Mouse (Mus musculus) midbrain, embryonic 11.5 days (tissue): ENCODE measurements around the gene Zbtb20. TPM values are rescaled to one million over a fixed set of nuclear protein-coding genes. Genes with fewer than 3 reads are reported as not detected.
A peak's percentile ranks its signal among the peaks of the same experiment; 100 is the strongest.

Source experiments
- ATAC-seq: fragments of 200-750 bp; cut with Nextera tagmentation; 2 replicates; pipeline ENCODE4 v1.8.0; 2017; ENCODE audit warnings: moderate TSS enrichment, moderate library complexity; ENCODE audit not compliant: low FRiP score
- DNase-seq: peaks from one replicate; pipeline ENCODE4 v3.0.0; 2015; ENCODE audit warnings: low spot score; ENCODE audit errors: missing footprints
- H3K27ac ChIP-seq: fragments of 300-500 bp; sonication (generic); 2 replicates; pipeline ENCODE4 v1.5.1; 2014; ENCODE audit warnings: low read depth, low read length
- H3K27me3 ChIP-seq: fragments of 300-500 bp; sonication (generic); 2 replicates; pipeline ENCODE4 v1.6.1; 2014; ENCODE audit warnings: mild to moderate bottlenecking, low read length, moderate library complexity, mixed read lengths; ENCODE audit not compliant: control insufficient read depth, insufficient read depth
- H3K36me3 ChIP-seq: fragments of 300-500 bp; sonication (generic); 2 replicates; pipeline ENCODE4 v1.6.1; 2014; ENCODE audit warnings: mild to moderate bottlenecking, low read length, moderate library complexity, mixed read lengths; ENCODE audit not compliant: control insufficient read depth, insufficient read depth
- H3K4me1 ChIP-seq: fragments of 300-500 bp; sonication (generic); 2 replicates; pipeline ENCODE4 v1.6.1; 2014; ENCODE audit warnings: low read length; ENCODE audit not compliant: control insufficient read depth, insufficient read depth
- H3K4me2 ChIP-seq: fragments of 300-500 bp; sonication (generic); 2 replicates; pipeline ENCODE4 v1.6.1; 2014; ENCODE audit warnings: mild to moderate bottlenecking, moderate library complexity
- H3K4me3 ChIP-seq: fragments of 300-500 bp; sonication (generic); 2 replicates; pipeline ENCODE4 v1.5.1; 2014; ENCODE audit warnings: low read depth, low read length
- H3K9ac ChIP-seq: fragments of 300-500 bp; sonication (generic); 2 replicates; pipeline ENCODE4 v1.6.1; 2014; ENCODE audit warnings: low read length
- H3K9me3 ChIP-seq: fragments of 300-500 bp; sonication (generic); 2 replicates; pipeline ENCODE4 v1.6.1; 2016; ENCODE audit warnings: low read length; ENCODE audit not compliant: control insufficient read depth
- WGBS: fragments of 180-500 bp; shearing (Covaris S2); extraction: QIAGEN DNeasy Blood & Tissue Kit; methylation state at CpG from one replicate; pipeline ENCODE4 v1.1.7; 2014; 5-methylcytosine and 5-hydroxymethylcytosine counted together
- polyA plus RNA-seq: library from polyadenylated mRNA; unstranded; fragments of >200 nt; fragmentation: Nextera tagmentation; extraction: Ambion mirVana; gene quantifications from 2 replicates; pipeline ENCODE4 v1.2.1, GENCODE M21; 2014

Gene Zbtb20
- polyA plus RNA-seq, 1 experiment from 2014 or later = 45.6 TPM

DNA sequence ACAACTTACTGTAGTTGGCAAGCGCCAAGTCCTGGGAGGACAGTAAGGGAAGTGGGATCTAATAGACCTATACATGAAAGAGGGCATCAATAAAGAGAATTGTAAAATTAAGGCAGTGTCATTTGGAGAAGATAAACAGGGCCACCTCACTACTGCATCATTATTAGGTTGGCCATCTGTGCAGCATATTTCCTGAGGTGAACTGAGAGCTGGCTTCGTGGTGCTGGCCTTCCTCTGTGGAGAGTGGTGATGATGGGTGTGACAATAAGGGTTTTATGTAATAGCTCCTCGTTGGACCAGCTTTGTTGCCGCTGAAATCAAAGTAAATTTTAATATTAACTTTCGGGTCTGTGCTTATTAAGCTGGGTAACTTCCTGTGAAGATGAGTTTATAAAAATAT lies 223.0 kb downstream of the Zbtb20 start:
- WGBS = 85% methylated on average over 5 of the region's 5 CpGs
- ATAC-seq (no peak), DNase-seq (no peak)
- Histone ChIP-seq H3K27ac (no peak overlapping the region), H3K9ac (no peak overlapping the region), H3K27me3 (no peaks in the 10 kb centered on the region), H3K4me3 (no peak overlapping the region), H3K4me1 (no peaks in the 10 kb centered on the region), H3K36me3 (no peaks in the 10 kb centered on the region), H3K4me2 (no peak overlapping the region), H3K9me3 (no peaks in the 10 kb centered on the region)

DNA sequence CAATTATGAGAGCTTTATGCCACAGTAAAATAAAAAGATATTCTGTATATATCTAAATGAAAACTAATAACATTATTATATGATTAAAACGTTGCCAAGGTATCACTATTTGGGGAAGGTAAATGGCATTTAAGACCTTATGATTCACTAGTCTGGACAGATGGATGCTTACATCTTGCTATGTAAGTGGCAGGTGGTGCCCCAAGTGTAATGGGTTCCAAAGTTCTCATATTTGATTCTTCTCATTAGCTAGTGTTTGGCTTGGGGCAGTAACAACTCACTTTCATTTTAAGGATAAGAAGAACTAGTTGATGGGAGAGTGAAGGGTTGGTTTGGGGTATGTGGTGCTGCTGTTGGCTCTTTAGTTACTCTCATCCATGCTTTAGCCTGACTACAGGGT lies 235.6 kb downstream of the Zbtb20 start:
- Histone ChIP-seq H3K4me3 (no peak overlapping the region), H3K4me2 (no peak overlapping the region), H3K9ac (no peak overlapping the region), H3K27ac (no peak overlapping the region), H3K9me3 (no peaks in the 10 kb centered on the region), H3K27me3 (no peaks in the 10 kb centered on the region), H3K4me1 (no peaks in the 10 kb centered on the region), H3K36me3 (no peaks in the 10 kb centered on the region)
- no peak for ATAC-seq
- 74% methylated on average over 1 of the region's 1 CpGs for WGBS
- DNase-seq = peak; percentile 8

DNA sequence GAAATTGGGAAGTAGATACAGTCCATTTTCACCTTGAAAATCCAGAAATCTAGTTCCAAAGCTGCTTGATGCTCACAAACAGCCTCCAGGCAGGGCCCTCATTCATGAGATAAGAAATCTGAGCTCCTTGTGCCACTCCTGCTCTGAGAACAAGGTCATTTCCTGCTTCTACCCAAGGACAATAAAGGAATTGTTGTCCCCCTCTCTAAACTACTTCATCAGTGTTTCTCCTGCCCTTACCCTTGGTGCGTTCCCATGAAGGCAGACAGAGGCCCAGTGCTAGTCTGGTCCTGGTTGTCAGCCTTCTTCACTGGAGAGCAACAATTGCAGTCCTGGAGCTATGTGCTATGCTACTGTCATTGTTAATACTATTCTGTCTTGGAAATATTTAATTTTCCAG lies 238.3 kb downstream of the Zbtb20 start:
- H3K36me3 ChIP-seq = no peaks in the 10 kb centered on the region
- no peaks in the 10 kb centered on the region for H3K9me3 ChIP-seq
- H3K9ac ChIP-seq = no peak overlapping the region
- H3K4me3 ChIP-seq = no peak overlapping the region
- no peak for ATAC-seq
- H3K4me1 ChIP-seq = no peaks in the 10 kb centered on the region
- no peaks in the 10 kb centered on the region for H3K27me3 ChIP-seq
- WGBS = 62% methylated on average over 1 of the region's 1 CpGs
- H3K4me2 ChIP-seq = no peak overlapping the region
- no peak overlapping the region for H3K27ac ChIP-seq
- peak; percentile 66 for DNase-seq

DNA sequence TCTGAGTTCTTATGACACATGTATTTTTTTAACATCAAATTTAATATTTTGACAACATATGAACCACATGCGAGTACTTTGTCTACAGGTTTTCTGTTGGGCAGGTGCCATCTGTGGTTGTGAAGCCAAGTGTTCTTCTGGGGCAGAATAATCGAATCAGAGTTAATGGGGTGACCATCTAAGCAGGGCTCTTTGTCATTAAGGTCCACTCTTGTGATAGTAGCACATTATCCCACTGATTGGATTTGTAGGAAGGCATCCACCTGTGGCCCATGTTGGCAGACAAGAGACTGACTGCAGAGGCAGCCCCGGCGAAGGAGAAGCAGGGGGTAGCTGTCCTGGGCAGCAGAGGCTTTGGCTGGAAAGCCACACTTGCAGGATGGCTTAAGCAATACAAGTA lies 254.3 kb downstream of the Zbtb20 start:
- Histone ChIP-seq H3K4me1 (no peaks in the 10 kb centered on the region), H3K27ac (no peak overlapping the region), H3K9me3 (no peaks in the 10 kb centered on the region), H3K4me2 (no peak overlapping the region), H3K9ac (no peak overlapping the region), H3K4me3 (no peak overlapping the region), H3K36me3 (no peaks in the 10 kb centered on the region), H3K27me3 (no peaks in the 10 kb centered on the region)
- WGBS = 84% methylated on average over 4 of the region's 4 CpGs
- ATAC-seq (no peak), DNase-seq (peak; percentile 80)

DNA sequence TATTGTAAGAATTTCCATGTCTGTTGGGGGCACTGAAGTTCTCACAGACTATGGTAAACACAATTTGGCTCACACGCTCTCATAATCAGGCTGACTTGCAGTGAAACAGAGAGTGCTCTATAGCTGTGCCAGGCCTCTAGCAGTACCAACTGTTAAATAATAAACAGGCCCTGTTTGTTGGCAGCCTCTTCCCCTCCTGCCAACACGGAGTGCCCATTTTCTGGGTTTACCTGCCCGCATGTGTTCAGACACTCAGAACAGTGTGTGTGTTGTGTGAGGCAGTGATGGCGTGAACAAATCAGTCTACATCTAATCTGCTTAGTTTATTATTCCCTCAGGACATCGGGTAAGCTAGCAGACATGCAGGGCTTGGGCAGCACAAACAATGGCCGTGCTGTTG lies 254.9 kb downstream of the Zbtb20 start:
- no peak overlapping the region for H3K4me2 ChIP-seq
- DNase-seq (no peak), ATAC-seq (no peak)
- no peaks in the 10 kb centered on the region for H3K27me3 ChIP-seq
- no peaks in the 10 kb centered on the region for H3K4me1 ChIP-seq
- 68% methylated on average over 6 of the region's 6 CpGs for WGBS
- no peak overlapping the region for H3K27ac ChIP-seq
- H3K9me3 ChIP-seq = no peaks in the 10 kb centered on the region
- H3K4me3 ChIP-seq = no peak overlapping the region
- H3K36me3 ChIP-seq = no peaks in the 10 kb centered on the region
- no peak overlapping the region for H3K9ac ChIP-seq

DNA sequence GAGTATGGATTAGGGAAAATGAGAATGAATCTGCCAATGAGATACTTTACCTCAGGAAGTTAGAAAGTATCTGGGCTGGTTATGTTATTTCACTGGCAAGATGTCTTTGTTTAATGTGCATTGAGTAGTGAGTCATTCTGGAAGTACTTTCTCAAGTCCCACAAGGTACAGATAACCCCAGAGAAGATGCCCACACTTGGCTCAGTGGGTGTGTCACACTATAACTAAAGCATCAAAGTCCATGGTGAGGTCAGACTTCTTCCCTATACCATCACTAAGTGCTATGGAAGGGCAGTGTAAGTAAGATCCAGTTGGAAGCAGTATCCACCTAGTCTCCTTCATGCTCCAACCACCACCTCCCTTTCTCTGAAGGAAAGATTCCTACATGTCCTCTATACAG lies 255.4 kb downstream of the Zbtb20 start:
- H3K27me3 ChIP-seq = no peaks in the 10 kb centered on the region
- H3K27ac ChIP-seq = no peak overlapping the region
- H3K9ac ChIP-seq = no peak overlapping the region
- H3K4me1 ChIP-seq = no peaks in the 10 kb centered on the region
- no peaks in the 10 kb centered on the region for H3K36me3 ChIP-seq
- H3K9me3 ChIP-seq = no peaks in the 10 kb centered on the region
- no peak overlapping the region for H3K4me3 ChIP-seq
- DNase-seq (peak; percentile 83), ATAC-seq (no peak)
- no peak overlapping the region for H3K4me2 ChIP-seq

DNA sequence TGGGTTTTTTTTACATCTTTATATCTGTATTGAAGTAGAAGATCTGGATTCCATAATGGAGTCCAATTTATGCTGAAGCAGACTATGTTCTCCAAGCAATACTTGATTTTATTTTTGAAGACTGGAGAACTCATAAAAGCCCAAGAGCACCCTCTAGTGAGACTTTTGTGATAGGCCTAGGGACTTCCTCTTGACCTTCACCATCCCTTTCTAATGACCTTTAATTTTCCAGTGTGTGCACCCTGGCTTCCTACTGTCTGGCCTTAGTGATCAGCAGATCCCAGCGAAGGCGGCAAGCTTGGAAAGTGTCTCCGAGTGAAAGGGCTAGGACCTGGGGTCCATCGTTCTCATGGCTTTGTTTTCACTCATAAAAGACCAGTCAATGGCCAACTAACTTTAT lies 292.8 kb downstream of the Zbtb20 start:
- DNase-seq = peak; percentile 85
- Histone ChIP-seq H3K4me2 (no peak overlapping the region), H3K4me3 (no peak overlapping the region), H3K9me3 (no peaks in the 10 kb centered on the region), H3K27me3 (no peaks in the 10 kb centered on the region), H3K9ac (no peak overlapping the region), H3K4me1 (peaks cover 3% of the 10 kb centered on the region; the same call in 1 of the 2 replicates), H3K27ac (no peak overlapping the region), H3K36me3 (no peaks in the 10 kb centered on the region)
- ATAC-seq = no peak
- WGBS = 61% methylated on average over 4 of the region's 4 CpGs

DNA sequence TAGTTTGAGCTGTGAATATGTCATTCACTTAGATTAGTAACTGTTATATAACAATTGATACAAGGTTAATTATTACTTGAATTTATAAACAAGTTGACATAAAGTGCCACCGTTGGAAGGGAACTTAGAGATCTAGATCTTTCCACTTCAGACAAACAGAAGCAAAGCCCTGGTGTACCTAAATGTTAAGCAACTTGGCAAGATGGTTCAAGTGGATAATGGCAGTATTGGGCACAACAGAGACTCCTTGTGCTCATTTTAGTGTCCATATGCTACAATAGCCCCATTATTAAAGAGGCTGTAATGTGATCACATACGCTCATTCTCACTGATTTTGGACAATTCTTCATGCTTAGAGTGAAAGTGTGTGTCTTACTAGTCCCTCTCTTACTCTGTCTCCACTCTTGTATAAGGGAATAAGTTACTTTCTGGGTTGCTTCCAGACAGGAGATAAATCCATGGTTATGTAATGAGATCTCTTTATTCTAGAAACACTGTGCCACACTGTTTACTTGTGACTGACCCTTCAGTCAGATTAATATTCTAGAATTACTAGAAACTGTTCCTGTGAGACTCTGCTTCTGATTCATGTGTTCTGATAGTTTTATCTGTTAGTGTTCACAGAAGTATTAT lies 293.7 kb downstream of the Zbtb20 start:
- H3K4me3 ChIP-seq = no peak overlapping the region
- no peaks in the 10 kb centered on the region for H3K9me3 ChIP-seq
- no peak overlapping the region for H3K9ac ChIP-seq
- H3K4me2 ChIP-seq = no peak overlapping the region
- WGBS = 86% methylated on average over 2 of the region's 2 CpGs
- H3K27ac ChIP-seq = no peak overlapping the region
- H3K27me3 ChIP-seq = no peaks in the 10 kb centered on the region
- H3K4me1 ChIP-seq = peaks cover 3% of the 10 kb centered on the region; the same call in 1 of the 2 replicates
- ATAC-seq (no peak), DNase-seq (peak; percentile 67)
- H3K36me3 ChIP-seq = no peaks in the 10 kb centered on the region

DNA sequence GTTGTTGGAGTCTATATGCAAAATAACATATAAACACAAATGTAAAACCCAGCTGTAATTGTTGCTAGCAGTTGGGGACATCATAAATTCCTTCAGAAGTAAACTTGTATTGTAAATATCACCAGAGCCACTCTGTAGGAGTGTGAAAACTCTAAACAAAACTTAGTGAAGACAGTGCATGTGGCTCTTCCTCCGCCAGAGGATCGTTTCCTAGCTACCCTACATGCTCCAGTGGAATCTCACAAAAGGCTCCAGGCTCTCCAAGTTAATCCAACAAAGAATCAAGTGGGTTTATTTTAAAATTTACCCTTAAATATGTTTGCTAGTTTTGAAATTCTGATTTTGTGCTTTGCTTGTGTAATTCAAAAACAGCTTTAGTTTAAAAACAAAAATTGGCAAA lies 296.5 kb downstream of the Zbtb20 start:
- 3% methylated on average over 2 of the region's 2 CpGs for WGBS

More for the DNA sequence above, 296.5 kb downstream of the Zbtb20 start:
- Histone ChIP-seq H3K4me2 (no peak overlapping the region), H3K27me3 (no peaks in the 10 kb centered on the region), H3K4me3 (no peak overlapping the region), H3K27ac (no peak overlapping the region), H3K9ac (no peak overlapping the region), H3K36me3 (no peaks in the 10 kb centered on the region), H3K4me1 (peaks cover 3% of the 10 kb centered on the region; the same call in 1 of the 2 replicates), H3K9me3 (no peaks in the 10 kb centered on the region)
- DNase-seq (peak; percentile 88), ATAC-seq (0 out of 2 replicates have a peak, but pooled peaks have one; percentile 66)
